Mouse (Mus musculus) spleen, postnatal 0 days (tissue): ENCODE data around the gene Gas2l1. TPM values are rescaled to one million over a fixed set of nuclear protein-coding genes. Genes with fewer than 3 reads are reported as not detected.

Source experiments
- polyA plus RNA-seq: library from polyadenylated mRNA; unstranded; fragments of >200 nt; fragmentation: Nextera tagmentation; extraction: Ambion mirVana; gene quantifications from 2 replicates; pipeline ENCODE4 v1.2.1, GENCODE M21; 2015

The Gas2l1 gene
- polyA plus RNA-seq: 7.3 and 9.8 TPM in 2 replicates

DNA sequence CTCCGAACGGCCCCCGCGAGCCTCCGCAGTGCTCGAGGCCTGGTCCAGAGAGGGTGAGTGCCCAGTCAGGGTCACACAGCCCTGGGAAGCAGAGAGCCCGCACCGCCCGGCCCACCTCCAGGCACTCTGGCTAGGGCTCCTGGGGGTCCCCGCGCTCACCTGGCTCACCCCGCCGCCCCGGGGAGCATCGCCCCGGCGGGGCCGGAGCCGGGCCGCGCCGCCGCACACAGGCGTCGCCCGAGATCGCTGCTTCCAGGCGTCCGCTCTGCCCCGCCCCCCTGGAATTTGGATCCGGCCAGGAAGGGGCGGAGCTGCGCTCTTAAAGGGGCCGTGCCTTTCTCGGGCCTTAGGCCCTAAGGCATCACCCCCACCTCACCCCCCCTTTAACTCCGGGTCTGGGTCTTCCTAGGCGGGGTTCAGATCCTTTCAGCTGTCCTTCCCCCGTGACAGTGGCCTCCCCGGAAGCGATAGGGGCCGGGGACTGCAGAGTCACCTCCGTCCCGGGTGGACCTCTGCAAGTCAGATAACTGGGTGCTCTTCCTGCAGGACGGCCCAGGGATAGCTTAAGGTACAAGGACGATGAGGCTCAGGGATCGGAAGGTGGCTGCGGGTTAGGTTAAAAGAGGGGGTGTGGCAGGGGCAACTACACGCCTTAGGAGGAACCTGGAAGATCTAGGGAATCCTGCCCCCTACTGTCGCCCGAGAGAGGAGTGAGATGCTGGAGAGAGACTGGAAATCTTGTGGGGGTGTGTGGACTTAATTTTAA, at the start of gene Gas2l1:
Gene Gas2l1, minus strand, starts transcription at position 272 of the 766 bp plus-strand sequence.

GRCm38 (mm10) chr11:5098736-5099542, 33.8 kb upstream of the Gas2l1 start, which contains the start of the genes Rhbdd3 and Ewsr1:
TSS of gene Rhbdd3 (plus strand) at chr11:5098926.
TSS of gene Ewsr1 (minus strand) at chr11:5099266.

DNA sequence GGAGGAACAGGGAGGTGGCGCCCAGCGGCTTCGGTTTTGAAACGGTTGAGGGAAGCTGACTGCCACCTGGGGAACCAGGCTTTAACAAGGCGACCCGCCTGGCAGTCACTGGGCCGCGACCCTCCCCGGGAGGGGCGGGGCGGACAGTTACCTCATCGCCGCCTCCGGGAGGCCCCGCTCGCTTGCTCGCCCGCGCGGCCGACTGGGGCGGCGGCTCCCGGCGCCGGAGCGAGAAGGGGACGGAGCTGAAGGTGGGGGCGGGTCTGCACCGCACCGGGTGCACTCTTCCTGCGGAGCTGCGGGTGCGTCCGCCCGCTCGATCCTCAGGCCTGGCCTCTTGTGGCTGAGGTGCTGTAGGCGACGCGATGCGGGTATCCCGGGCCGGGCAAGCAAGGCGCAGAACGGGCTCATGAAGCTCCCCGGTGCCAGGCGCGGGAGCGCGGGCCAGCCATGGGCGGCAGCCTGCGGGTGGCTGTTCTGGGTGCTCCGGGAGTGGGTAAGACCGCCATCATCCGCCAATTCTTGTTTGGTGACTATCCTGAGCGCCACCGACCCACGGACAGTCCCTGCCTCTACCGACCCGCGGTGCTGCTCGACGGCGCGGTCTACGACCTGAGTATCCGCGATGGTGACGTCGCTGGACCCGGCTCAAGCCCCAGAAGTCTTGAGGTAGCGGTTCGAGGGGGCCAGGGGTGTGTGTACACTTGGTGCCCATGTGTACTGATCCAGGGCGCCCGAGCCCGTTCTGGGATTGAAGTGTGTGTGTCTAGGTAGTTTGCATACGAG, 7.1 kb downstream of the Gas2l1 start, which contains the start of gene Rasl10a:
Gene Rasl10a, plus strand, starts transcription at position 273 of the 786 bp plus-strand sequence.

Other genes with a start within 250 kb of the Gas2l1 start
- 13.8 and 14.0 TPM in 2 replicates for gene Nf2, start 215.8 kb downstream of the Gas2l1 start, polyA plus RNA-seq
- 7.3 and 8.8 TPM in 2 replicates for gene Nipsnap1, start 191.4 kb downstream of the Gas2l1 start, polyA plus RNA-seq
- 15.0 and 17.2 TPM in 2 replicates for gene Thoc5, start 170.0 kb downstream of the Gas2l1 start, polyA plus RNA-seq
- gene Nefh, start 117.3 kb downstream of the Gas2l1 start, polyA plus RNA-seq: 0.75 and 0.92 TPM in 2 replicates
- 71.9 and 72.9 TPM in 2 replicates for gene Ap1b1, start 78.5 kb downstream of the Gas2l1 start, polyA plus RNA-seq
- gene Rasl10a, start 7.2 kb downstream of the Gas2l1 start, polyA plus RNA-seq: 0.69 and 0.87 TPM in 2 replicates
- gene Rhbdd3, start 33.6 kb upstream of the Gas2l1 start, polyA plus RNA-seq: 19.0 and 20.2 TPM in 2 replicates
- gene Ewsr1, start 33.9 kb upstream of the Gas2l1 start, polyA plus RNA-seq: 328 and 348 TPM in 2 replicates
- gene Emid1, start 86.9 kb upstream of the Gas2l1 start, polyA plus RNA-seq: 9.7 and 10.7 TPM in 2 replicates
- 2.6 and 4.2 TPM in 2 replicates for gene Kremen1, start 196.2 kb upstream of the Gas2l1 start, polyA plus RNA-seq